Mouse (Mus musculus) hindbrain, embryonic 13.5 days (tissue): ENCODE measurements around the gene Srcin1. TPM values are rescaled to one million over a fixed set of nuclear protein-coding genes. Genes with fewer than 3 reads are reported as not detected.
A peak's percentile ranks its signal among the peaks of the same experiment; 100 is the strongest.

Source experiments
- ATAC-seq: fragments of 200-750 bp; cut with Nextera tagmentation; 2 replicates; pipeline ENCODE4 v1.8.0; 2017; ENCODE audit warnings: moderate TSS enrichment; ENCODE audit not compliant: low FRiP score
- H3K27ac ChIP-seq: fragments of 300-500 bp; sonication (generic); 2 replicates; pipeline ENCODE4 v1.5.1; 2015; ENCODE audit warnings: inconsistent platforms, mild to moderate bottlenecking, moderate library complexity
- H3K27me3 ChIP-seq: fragments of 300-500 bp; sonication (generic); 2 replicates; pipeline ENCODE4 v1.6.1; 2015; ENCODE audit warnings: mild to moderate bottlenecking, inconsistent platforms
- H3K36me3 ChIP-seq: fragments of 300-500 bp; sonication (generic); 2 replicates; pipeline ENCODE4 v1.6.1; 2015; ENCODE audit warnings: mild to moderate bottlenecking, inconsistent platforms
- H3K4me1 ChIP-seq: fragments of 300-500 bp; sonication (generic); replicated peaks from 2 replicates; pipeline ENCODE4 v1.6.1; 2015; ENCODE audit warnings: inconsistent platforms
- H3K4me2 ChIP-seq: fragments of 300-500 bp; sonication (generic); 2 replicates; pipeline ENCODE4 v1.6.1; 2015; ENCODE audit warnings: inconsistent platforms, mild to moderate bottlenecking, moderate library complexity
- H3K4me3 ChIP-seq: fragments of 300-500 bp; sonication (generic); 2 replicates; pipeline ENCODE4 v1.5.1; 2015; ENCODE audit warnings: mild to moderate bottlenecking, inconsistent platforms
- H3K9ac ChIP-seq: fragments of 300-500 bp; sonication (generic); 2 replicates; pipeline ENCODE4 v1.6.1; 2015; ENCODE audit warnings: mild to moderate bottlenecking, inconsistent platforms
- H3K9me3 ChIP-seq: fragments of 300-500 bp; sonication (generic); 2 replicates; pipeline ENCODE4 v1.6.1; 2016; ENCODE audit warnings: inconsistent platforms
- WGBS: fragments of 180-500 bp; shearing (Covaris S2); methylation state at CpG from one replicate; pipeline ENCODE4 v1.1.7; 2015; 5-methylcytosine and 5-hydroxymethylcytosine counted together
- polyA plus RNA-seq: library from polyadenylated mRNA; unstranded; fragments of >200 nt; fragmentation: Nextera tagmentation; extraction: Ambion mirVana; gene quantifications from 2 replicates; pipeline ENCODE4 v1.2.1, GENCODE M21; 2015

The Srcin1 gene
- polyA plus RNA-seq, 1 experiment from 2014 or later: 7.0 TPM

DNA sequence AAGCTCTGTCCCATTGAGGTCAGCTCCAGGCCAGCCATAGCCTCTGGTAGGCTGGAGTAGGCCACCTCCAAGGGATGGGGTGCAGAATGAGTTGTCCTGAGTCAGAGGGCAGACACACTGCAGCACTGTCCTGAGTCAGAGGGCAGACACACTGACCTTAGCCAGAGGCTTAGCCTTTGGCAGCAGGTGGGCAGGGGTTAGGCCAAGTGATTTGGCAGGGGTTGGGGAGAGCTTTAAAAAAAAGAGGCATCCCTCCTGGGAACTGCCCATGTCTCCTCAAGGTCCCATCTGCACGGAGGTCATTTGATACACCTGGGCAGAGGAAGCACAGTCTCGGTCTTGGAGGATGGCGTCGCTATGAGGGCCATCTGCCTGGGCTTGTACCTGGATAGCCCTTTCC, 112.0 kb downstream of the Srcin1 start:
- H3K4me2 ChIP-seq: no peak overlapping the region
- H3K9ac ChIP-seq: peak overlapping the region; percentile 43; the same call in 1 of the 2 replicates
- peaks cover 4% of the 10 kb centered on the region; the same call in 1 of the 2 replicates for H3K4me1 ChIP-seq
- H3K9me3 ChIP-seq: no peaks in the 10 kb centered on the region
- peaks cover 93% of the 10 kb centered on the region for H3K36me3 ChIP-seq
- H3K4me3 ChIP-seq: no peak overlapping the region
- WGBS: 87% methylated on average over 4 of the region's 4 CpGs
- ATAC-seq: no peak
- H3K27ac ChIP-seq: no peak overlapping the region
- H3K27me3 ChIP-seq: peaks cover 31% of the 10 kb centered on the region; the same call in 1 of the 2 replicates

DNA sequence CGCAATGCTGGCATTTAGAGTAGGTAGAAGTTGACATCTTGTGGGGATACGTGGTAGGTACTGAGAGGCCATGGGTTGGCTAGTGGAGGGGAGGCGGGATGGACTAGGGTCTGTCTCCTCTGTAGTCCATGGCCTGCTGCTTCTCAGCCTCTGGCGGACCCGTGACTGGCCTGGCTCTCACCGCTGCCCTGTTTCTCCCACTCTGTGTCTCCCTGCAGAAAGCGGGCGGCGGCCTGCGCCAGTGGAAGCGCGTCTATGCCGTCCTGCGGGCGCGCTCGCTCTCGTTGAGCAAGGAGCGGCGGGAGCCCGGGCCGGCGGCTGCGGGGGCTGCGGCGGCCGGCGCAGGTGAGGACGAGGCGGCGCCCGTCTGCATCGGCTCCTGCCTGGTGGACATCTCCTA, 112.8 kb downstream of the Srcin1 start:
- 27% methylated on average over 33 of the region's 33 CpGs for WGBS
- H3K36me3 ChIP-seq: peaks cover 95% of the 10 kb centered on the region
- H3K27me3 ChIP-seq: peaks cover 31% of the 10 kb centered on the region; the same call in 1 of the 2 replicates
- H3K4me3 ChIP-seq: no peak overlapping the region
- ATAC-seq: no peak
- no peak overlapping the region for H3K4me2 ChIP-seq
- H3K27ac ChIP-seq: no peak overlapping the region
- no peaks in the 10 kb centered on the region for H3K9me3 ChIP-seq
- peaks cover 4% of the 10 kb centered on the region; the same call in 1 of the 2 replicates for H3K4me1 ChIP-seq
- H3K9ac ChIP-seq: no peak overlapping the region

DNA sequence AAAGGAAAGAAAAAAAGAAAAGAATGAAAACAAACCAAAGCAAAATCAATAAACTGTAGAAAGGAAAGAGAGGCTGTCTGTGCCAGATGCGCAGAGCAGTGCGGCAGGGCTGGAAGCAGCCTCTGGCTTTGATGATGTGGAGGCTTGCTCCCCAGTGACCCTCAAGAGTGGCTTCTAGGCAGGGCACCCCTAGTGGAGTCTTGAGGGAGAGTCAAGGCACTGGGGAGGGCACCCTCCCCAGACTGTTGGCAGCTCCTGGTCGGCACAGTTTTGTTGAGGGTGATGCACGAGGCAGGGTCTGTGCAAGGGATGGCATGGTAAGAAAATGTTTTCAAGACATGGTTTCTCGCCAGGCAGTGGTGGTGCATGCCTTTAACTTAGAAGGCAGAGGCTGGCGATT, 113.4 kb downstream of the Srcin1 start:
- Histone ChIP-seq H3K9ac (no peak overlapping the region), H3K4me1 (peaks cover 4% of the 10 kb centered on the region; the same call in 1 of the 2 replicates), H3K9me3 (no peaks in the 10 kb centered on the region), H3K4me3 (no peak overlapping the region), H3K36me3 (peaks cover 96% of the 10 kb centered on the region), H3K27ac (no peak overlapping the region), H3K27me3 (peaks cover 31% of the 10 kb centered on the region; the same call in 1 of the 2 replicates), H3K4me2 (no peak overlapping the region)
- WGBS: 89% methylated on average over 6 of the region's 6 CpGs
- no peak for ATAC-seq

DNA sequence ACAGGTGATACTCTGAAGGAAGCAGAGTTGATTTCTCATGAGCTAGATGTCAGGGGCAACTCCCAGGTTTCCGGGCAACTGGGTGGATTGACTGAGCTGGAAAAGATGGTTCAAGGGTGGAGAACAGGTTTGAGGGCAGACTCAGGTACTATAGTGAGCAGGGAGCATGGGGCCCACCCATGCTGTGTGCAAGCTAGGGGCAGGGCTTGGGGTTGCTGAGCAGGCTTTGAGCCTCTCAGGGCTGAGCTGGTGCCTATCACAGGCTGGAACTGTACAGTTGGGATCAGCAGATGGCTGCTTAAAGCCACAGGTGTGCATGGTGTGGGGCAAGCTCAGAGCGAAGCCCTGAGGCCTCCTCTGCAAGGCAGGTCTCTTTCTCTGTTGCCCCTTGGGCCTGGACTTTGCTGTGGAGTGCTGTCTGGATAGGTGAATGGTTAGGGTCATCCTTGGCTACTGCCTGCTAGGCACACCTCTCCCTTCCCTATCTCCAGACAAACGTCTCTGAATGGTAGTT, 114.6 kb downstream of the Srcin1 start:
- Histone ChIP-seq H3K4me3 (no peak overlapping the region), H3K27me3 (peaks cover 31% of the 10 kb centered on the region; the same call in 1 of the 2 replicates), H3K27ac (no peak overlapping the region), H3K4me1 (peaks cover 2% of the 10 kb centered on the region; the same call in 1 of the 2 replicates), H3K36me3 (peaks cover 97% of the 10 kb centered on the region), H3K4me2 (no peak overlapping the region), H3K9ac (no peak overlapping the region), H3K9me3 (no peaks in the 10 kb centered on the region)
- WGBS: 91% methylated on average over 3 of the region's 3 CpGs
- no peak for ATAC-seq

Other genes starting within 250 kb of the Srcin1 start
- 0.16 and 0.25 TPM in 2 replicates for gene Gpr179, start 224.1 kb downstream of the Srcin1 start, polyA plus RNA-seq
- 8.4 and 9.2 TPM in 2 replicates for gene Socs7, start 213.6 kb downstream of the Srcin1 start, polyA plus RNA-seq
- gene Arhgap23, start 160.7 kb downstream of the Srcin1 start, polyA plus RNA-seq: 6.6 and 6.7 TPM in 2 replicates
- 0.96 and 1.2 TPM in 2 replicates for gene 4933428G20Rik, start 75.8 kb downstream of the Srcin1 start, polyA plus RNA-seq
- gene Epop, start 53.5 kb upstream of the Srcin1 start, polyA plus RNA-seq: 2.3 and 3.0 TPM in 2 replicates
- 3.4 and 4.1 TPM in 2 replicates for gene Mllt6, start 87.2 kb upstream of the Srcin1 start, polyA plus RNA-seq
- 23.8 and 25.6 TPM in 2 replicates for gene Cisd3, start 109.6 kb upstream of the Srcin1 start, polyA plus RNA-seq
- 26.2 and 26.3 TPM in 2 replicates for gene Pcgf2, start 124.3 kb upstream of the Srcin1 start, polyA plus RNA-seq
- 476 and 483 TPM in 2 replicates for gene Psmb3, start 127.2 kb upstream of the Srcin1 start, polyA plus RNA-seq
- 4.3 and 4.7 TPM in 2 replicates for gene Pip4k2b, start 168.5 kb upstream of the Srcin1 start, polyA plus RNA-seq
- 17.6 and 18.3 TPM in 2 replicates for gene Cwc25, start 190.4 kb upstream of the Srcin1 start, polyA plus RNA-seq
- 0.68 and 0.79 TPM in 2 replicates for gene 1700001P01Rik, start 199.7 kb upstream of the Srcin1 start, polyA plus RNA-seq
- gene Rpl23, start 206.3 kb upstream of the Srcin1 start, polyA plus RNA-seq: 369 and 380 TPM in 2 replicates
- 131 and 137 TPM in 2 replicates for gene Lasp1, start 222.8 kb upstream of the Srcin1 start, polyA plus RNA-seq